Mouse (Mus musculus) heart, adult 2 months (tissue): Measurements from ENCODE around the gene Abhd16b. TPM values are rescaled to one million over a fixed set of nuclear protein-coding genes. Genes with fewer than 3 reads are reported as not detected.

Experiments
- DNase-seq, 2 experiments: peaks; one replicate each; pipeline ENCODE4 v3.0.0; 2021
- H3K27ac ChIP-seq: fragments of 200-600 bp; 2 replicates; pipeline ENCODE4 v1.8.1; 2022
- H3K27me3 ChIP-seq: fragments of 200-500 bp; 2 replicates; pipeline ENCODE4 v1.6.1; 2012; ENCODE audit warnings: mild to moderate bottlenecking, low read length, inconsistent platforms, mixed read lengths; ENCODE audit not compliant: control insufficient read depth, insufficient read depth
- H3K36me3 ChIP-seq: fragments of 200-500 bp; 2 replicates; pipeline ENCODE4 v1.6.1; 2012; ENCODE audit warnings: low read length, inconsistent platforms; ENCODE audit not compliant: control insufficient read depth, insufficient read depth
- H3K4me1 ChIP-seq: fragments of 200-500 bp; 2 replicates; pipeline ENCODE4 v1.6.1; 2011; ENCODE audit warnings: low read length; ENCODE audit not compliant: control insufficient read depth, insufficient read depth
- H3K4me3 ChIP-seq: fragments of 200-600 bp; 2 replicates; pipeline ENCODE4 v1.8.1; 2022
- H3K79me2 ChIP-seq: fragments of 200-500 bp; replicated peaks from 2 replicates; pipeline ENCODE4 v1.6.1; 2012; ENCODE audit warnings: mild to moderate bottlenecking, inconsistent platforms, low read length, moderate library complexity, mixed read lengths; ENCODE audit not compliant: control insufficient read depth, insufficient read depth
- H3K9ac ChIP-seq: fragments of 200-500 bp; 2 replicates; pipeline ENCODE4 v1.6.1; 2012; ENCODE audit warnings: low read depth, mild to moderate bottlenecking, control low read depth, inconsistent platforms, low read length, mixed read lengths
- CTCF ChIP-seq: fragments of 200-600 bp; IDR thresholded peaks from 2 replicates; pipeline ENCODE4 v1.8.1; 2022; ENCODE audit warnings: antibody characterized with exemption, mild to moderate bottlenecking, moderate library complexity
- EP300 ChIP-seq: fragments of 200-500 bp; IDR thresholded peaks from 2 replicates; pipeline ENCODE4 v1.6.1; 2011; ENCODE audit warnings: low read depth, low read length, control low read depth; ENCODE audit not compliant: insufficient read depth
- POLR2A ChIP-seq: fragments of 200-500 bp; IDR thresholded peaks from 2 replicates; pipeline ENCODE4 v1.6.1; 2011; ENCODE audit warnings: mild to moderate bottlenecking, low read depth, low read length, control low read depth; ENCODE audit not compliant: insufficient read depth
- WGBS: fragments of 180-500 bp; shearing (Covaris S2); methylation state at CpG from one replicate; pipeline ENCODE4 v1.1.7; 2018; 5-methylcytosine and 5-hydroxymethylcytosine counted together
- intact Hi-C: fragments of 180-260 bp; cut with DNase I; formaldehyde crosslinking; loops from one replicate; pipeline ENCODE4 v1.15.1; 2025
- polyA plus RNA-seq: library from polyadenylated mRNA; depleted of rRNA; stranded (reverse); fragments of >200 nt; gene quantifications from 2 replicates; pipeline ENCODE4 v1.2.3, GENCODE M21; 2012
- total RNA-seq, 2 experiments: library from RNA; stranded (reverse); gene quantifications; 2 replicates each; pipeline ENCODE4 v1.2.3; 2021

The Abhd16b gene
- total and polyA plus RNA-seq, 3 experiments: not detected

- H3K4me3 ChIP-seq: peak within 1 kb of the TSS; percentile 97
- TF ChIP-seq EP300 (no peak), CTCF (no peak)
- H3K9ac ChIP-seq: peak within 1 kb of the TSS; percentile 97
- intact Hi-C loops: loop anchor here (2.0 kb wide), 2 partner anchors 38 to 60 kb away; partner anchors contain the start of gene Tpd52l2
- 1% methylated on average over 80 of the region's 83 CpGs for WGBS
- H3K79me2 ChIP-seq: peaks cover 3% of the 10 kb centered on the region
- H3K27me3 ChIP-seq: no peaks in the 10 kb centered on the region
- H3K27ac ChIP-seq: peak within 1 kb of the TSS; percentile 97
- peaks cover 3% of the 10 kb centered on the region; the same call in 1 of the 2 replicates for H3K36me3 ChIP-seq
- peaks cover 10% of the 10 kb centered on the region for H3K4me1 ChIP-seq
- peak; percentile 94 to 95 for DNase-seq
These were observed 33.8 kb upstream of the Abhd16b start, which contains the start of gene Zbtb46 for GRCm38 (mm10) chr2:181459153-181459672. Gene Zbtb46 (minus strand): TSS chr2:181459426.

DNA sequence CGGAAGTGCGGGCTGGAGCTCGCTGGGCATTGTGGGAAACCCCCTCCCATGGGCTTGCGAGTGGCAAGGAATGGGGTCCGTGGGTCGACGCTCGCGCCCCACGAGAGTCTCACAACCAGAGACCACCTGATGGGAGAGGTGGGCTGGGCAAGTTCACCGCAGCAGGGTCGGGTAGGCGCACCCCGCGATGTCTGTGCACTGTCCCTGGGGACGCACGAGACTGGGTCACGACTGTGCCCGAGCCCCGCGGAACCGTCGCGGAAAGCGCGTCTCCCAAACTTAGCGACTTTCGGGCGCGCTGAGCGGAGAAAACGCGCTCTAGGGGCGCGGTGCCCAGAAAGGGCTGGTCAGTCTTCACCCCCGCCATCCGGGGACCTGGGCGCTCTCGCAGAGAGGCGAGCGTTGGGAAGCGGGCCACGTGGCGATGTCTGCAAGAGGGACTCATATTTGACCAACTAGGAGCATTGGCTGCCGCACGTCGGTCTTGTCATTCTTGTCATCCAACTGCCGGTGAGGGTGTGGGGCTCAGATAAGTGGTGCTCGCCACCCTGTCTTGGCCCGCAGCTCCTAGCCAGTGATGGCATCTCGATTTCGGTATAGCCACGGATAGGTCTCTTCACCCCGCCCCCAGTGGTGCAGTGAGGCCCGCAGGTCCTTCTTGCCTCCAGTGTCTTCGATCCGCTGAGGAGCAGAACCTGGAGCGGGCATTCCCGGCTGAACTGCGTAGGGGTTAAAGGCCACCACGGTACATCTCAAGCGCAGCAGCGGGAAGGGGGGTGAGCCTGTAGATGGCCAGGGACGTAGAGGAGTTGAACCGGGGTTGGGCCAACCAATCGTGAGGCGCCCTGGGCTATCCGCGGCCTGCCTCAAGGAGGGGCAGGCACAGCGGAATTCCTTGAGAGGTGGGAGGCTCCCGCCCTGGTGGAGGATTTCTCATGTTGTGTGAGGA, 33.1 kb upstream of the Abhd16b start:
- peak; percentile 75 to 85 for DNase-seq
- peaks cover 3% of the 10 kb centered on the region for H3K79me2 ChIP-seq
- H3K9ac ChIP-seq: peak overlapping the region; percentile 97
- intact Hi-C loops: loop anchor here (2.0 kb wide), 2 partner anchors 37 to 59 kb away; partner anchors contain the start of gene Tpd52l2
- peak overlapping the region; percentile 89 for H3K4me3 ChIP-seq
- TF ChIP-seq EP300: no peak
- TF ChIP-seq POLR2A: peak; percentile 60
- peak; percentile 40 for TF ChIP-seq CTCF
- no peaks in the 10 kb centered on the region for H3K27me3 ChIP-seq
- WGBS: 3% methylated on average over 69 of the region's 71 CpGs
- peak overlapping the region; percentile 96 for H3K27ac ChIP-seq
- peaks cover 9% of the 10 kb centered on the region for H3K4me1 ChIP-seq
- peaks cover 3% of the 10 kb centered on the region; the same call in 1 of the 2 replicates for H3K36me3 ChIP-seq

- DNase-seq: no peak
- no peak overlapping the region for H3K4me3 ChIP-seq
- TF ChIP-seq EP300 (no peak), CTCF (no peak), POLR2A (no peak)
- no peaks in the 10 kb centered on the region for H3K36me3 ChIP-seq
- H3K79me2 ChIP-seq: peaks cover 2% of the 10 kb centered on the region; the same call in 1 of the 2 replicates
- H3K4me1 ChIP-seq: peaks cover 9% of the 10 kb centered on the region
- H3K27ac ChIP-seq: no peak overlapping the region
- H3K9ac ChIP-seq: no peak overlapping the region
- no peaks in the 10 kb centered on the region for H3K27me3 ChIP-seq
- 77% methylated on average over 1 of the region's 1 CpGs for WGBS
- intact Hi-C loops: no loop called here
These were observed 31.4 kb upstream of the Abhd16b start for GRCm38 (mm10) chr2:181461536-181462100.

GRCm38 (mm10) chr2:181462604-181463003, 30.4 kb upstream of the Abhd16b start:
- H3K27ac ChIP-seq: no peak overlapping the region; the same call in 1 of the 2 replicates
- no peak overlapping the region for H3K9ac ChIP-seq
- intact Hi-C loops: no loop called here

GRCm38 (mm10) chr2:181463008-181463738, 29.8 kb upstream of the Abhd16b start:
- intact Hi-C loops: no loop called here
- H3K79me2 ChIP-seq: no peaks in the 10 kb centered on the region
- TF ChIP-seq POLR2A (no peak), EP300 (no peak), CTCF (no peak)
- H3K36me3 ChIP-seq: no peaks in the 10 kb centered on the region
- 25% methylated on average over 7 of the region's 7 CpGs for WGBS
- H3K27ac ChIP-seq: no peak overlapping the region; the same call in 1 of the 2 replicates
- peaks cover 9% of the 10 kb centered on the region for H3K4me1 ChIP-seq
- DNase-seq: peak; percentile 56 to 74
- no peak overlapping the region for H3K4me3 ChIP-seq
- H3K27me3 ChIP-seq: no peaks in the 10 kb centered on the region
- H3K9ac ChIP-seq: no peak overlapping the region

More at GRCm38 (mm10) chr2:181462604-181463003, 30.4 kb upstream of the Abhd16b start:
- Histone ChIP-seq H3K27me3 (no peaks in the 10 kb centered on the region), H3K4me3 (no peak overlapping the region), H3K79me2 (no peaks in the 10 kb centered on the region), H3K4me1 (peaks cover 9% of the 10 kb centered on the region), H3K36me3 (no peaks in the 10 kb centered on the region)
- no peak for DNase-seq
- WGBS: 88% methylated on average over 1 of the region's 1 CpGs
- no peak for TF ChIP-seq CTCF
- no peak for TF ChIP-seq POLR2A
